Mouse (Mus musculus) forebrain, embryonic 14.5 days (tissue): Measurements from ENCODE around the gene Tenm2. TPM values are rescaled to one million over a fixed set of nuclear protein-coding genes. Genes with fewer than 3 reads are reported as not detected.

ENCODE experiments used
- ATAC-seq: fragments of 200-750 bp; cut with Nextera tagmentation; 2 replicates; pipeline ENCODE4 v1.8.0; 2017; ENCODE audit warnings: mild to moderate bottlenecking, moderate library complexity
- DNase-seq: peaks from one replicate; pipeline ENCODE4 v3.0.0-alpha.2; 2015; ENCODE audit warnings: low spot score
- H3K27ac ChIP-seq: fragments of 300-500 bp; sonication (generic); 2 replicates; pipeline ENCODE4 v1.5.1; 2014; ENCODE audit warnings: low read depth, mild to moderate bottlenecking, control low read depth, low read length, moderate library complexity
- H3K27me3 ChIP-seq: fragments of 300-500 bp; sonication (generic); replicated peaks from 2 replicates; pipeline ENCODE4 v1.6.1; 2014; ENCODE audit warnings: low read length, control low read depth, mixed read lengths; ENCODE audit not compliant: control insufficient read depth, insufficient read depth
- H3K36me3 ChIP-seq: fragments of 300-500 bp; sonication (generic); 2 replicates; pipeline ENCODE4 v1.6.1; 2014; ENCODE audit warnings: low read length, control low read depth; ENCODE audit not compliant: control insufficient read depth, insufficient read depth
- H3K4me1 ChIP-seq: fragments of 300-500 bp; sonication (generic); 2 replicates; pipeline ENCODE4 v1.6.1; 2014; ENCODE audit warnings: antibody characterized with exemption, low read length, control low read depth; ENCODE audit not compliant: control insufficient read depth, insufficient read depth
- H3K4me2 ChIP-seq: fragments of 300-500 bp; sonication (generic); 2 replicates; pipeline ENCODE4 v1.6.1; 2014; ENCODE audit warnings: mild to moderate bottlenecking, control low read depth, low read length
- H3K4me3 ChIP-seq: fragments of 300-500 bp; sonication (generic); 2 replicates; pipeline ENCODE4 v1.5.1; 2014; ENCODE audit warnings: low read depth, low read length, control low read depth
- H3K9ac ChIP-seq: fragments of 300-500 bp; sonication (generic); 2 replicates; pipeline ENCODE4 v1.6.1; 2014; ENCODE audit warnings: mild to moderate bottlenecking, low read length, control low read depth, moderate library complexity
- H3K9me3 ChIP-seq: fragments of 300-500 bp; sonication (generic); replicated peaks from 2 replicates; pipeline ENCODE4 v1.6.1; 2016; ENCODE audit warnings: low read length, control low read depth, mixed read lengths; ENCODE audit not compliant: control insufficient read depth
- WGBS: fragments of 180-500 bp; shearing (Covaris S2); extraction: QIAGEN DNeasy Blood & Tissue Kit; methylation state at CpG from one replicate; pipeline ENCODE4 v1.1.7; 2014; 5-methylcytosine and 5-hydroxymethylcytosine counted together
- polyA plus RNA-seq: library from polyadenylated mRNA; unstranded; fragments of >200 nt; fragmentation: Nextera tagmentation; extraction: Ambion mirVana; gene quantifications from 2 replicates; pipeline ENCODE4 v1.2.1, GENCODE M21; 2014

Tenm2 gene
- polyA plus RNA-seq, 1 experiment from 2014 or later: 16.0 TPM

- peak; percentile 73 for DNase-seq
- H3K27me3 ChIP-seq: no peaks in the 10 kb centered on the region
- H3K9me3 ChIP-seq: no peaks in the 10 kb centered on the region
- ATAC-seq: peak; percentile 74
- H3K27ac ChIP-seq: no peak overlapping the region
- no peaks in the 10 kb centered on the region for H3K36me3 ChIP-seq
- H3K4me3 ChIP-seq: no peak overlapping the region
- no peak overlapping the region for H3K9ac ChIP-seq
- H3K4me1 ChIP-seq: 0 out of 2 replicates have a peak, but pooled peaks cover 3% of the 10 kb centered on the region
- H3K4me2 ChIP-seq: no peak overlapping the region
- WGBS: 52% methylated on average over 3 of the region's 3 CpGs
Observed at GRCm38 (mm10) chr11:36727800-36728199, 508.0 kb downstream of the Tenm2 start.

- ATAC-seq: no peak
- Histone ChIP-seq H3K36me3 (no peaks in the 10 kb centered on the region), H3K9me3 (no peaks in the 10 kb centered on the region), H3K4me3 (no peak overlapping the region), H3K27me3 (no peaks in the 10 kb centered on the region), H3K4me1 (peaks cover 13% of the 10 kb centered on the region), H3K27ac (no peak overlapping the region), H3K4me2 (no peak overlapping the region), H3K9ac (no peak overlapping the region)
- WGBS: 82% methylated on average over 2 of the region's 2 CpGs
- DNase-seq: no peak
Observed at GRCm38 (mm10) chr11:36702881-36703280, 532.9 kb downstream of the Tenm2 start.

- Histone ChIP-seq H3K27ac (no peak overlapping the region), H3K4me3 (no peak overlapping the region), H3K9me3 (no peaks in the 10 kb centered on the region), H3K4me1 (peaks cover 30% of the 10 kb centered on the region), H3K9ac (no peak overlapping the region), H3K36me3 (no peaks in the 10 kb centered on the region), H3K27me3 (no peaks in the 10 kb centered on the region), H3K4me2 (no peak overlapping the region)
- no peak for DNase-seq
- no peak for ATAC-seq
- 27% methylated on average over 3 of the region's 3 CpGs for WGBS
Observed at GRCm38 (mm10) chr11:36700951-36701350, 534.8 kb downstream of the Tenm2 start.

- Histone ChIP-seq H3K27me3 (no peaks in the 10 kb centered on the region), H3K4me3 (no peak overlapping the region), H3K4me2 (no peak overlapping the region), H3K9me3 (no peaks in the 10 kb centered on the region), H3K27ac (no peak overlapping the region), H3K9ac (no peak overlapping the region), H3K4me1 (peaks cover 36% of the 10 kb centered on the region), H3K36me3 (no peaks in the 10 kb centered on the region)
- WGBS: 53% methylated on average over 6 of the region's 6 CpGs
- DNase-seq: peak; percentile 50
- no peak for ATAC-seq
Observed at GRCm38 (mm10) chr11:36700131-36700530, 535.6 kb downstream of the Tenm2 start.

- Histone ChIP-seq H3K36me3 (no peaks in the 10 kb centered on the region), H3K4me3 (no peak overlapping the region), H3K4me2 (no peak overlapping the region), H3K9me3 (no peaks in the 10 kb centered on the region), H3K27me3 (no peaks in the 10 kb centered on the region), H3K27ac (peak overlapping the region; percentile 63; the same call in 1 of the 2 replicates), H3K4me1 (peaks cover 44% of the 10 kb centered on the region), H3K9ac (no peak overlapping the region)
- DNase-seq (no peak), ATAC-seq (no peak)
- WGBS: 53% methylated on average over 7 of the region's 7 CpGs
Observed at GRCm38 (mm10) chr11:36698268-36698667, 537.5 kb downstream of the Tenm2 start.

GRCm38 (mm10) chr11:36697816-36698215, 537.9 kb downstream of the Tenm2 start:
- Histone ChIP-seq H3K4me3 (no peak overlapping the region), H3K36me3 (no peaks in the 10 kb centered on the region), H3K4me2 (no peak overlapping the region), H3K27me3 (no peaks in the 10 kb centered on the region), H3K9ac (no peak overlapping the region), H3K9me3 (no peaks in the 10 kb centered on the region), H3K4me1 (peaks cover 44% of the 10 kb centered on the region), H3K27ac (peak overlapping the region; percentile 63; the same call in 1 of the 2 replicates)
- DNase-seq (no peak), ATAC-seq (no peak)
- 54% methylated on average over 8 of the region's 8 CpGs for WGBS

GRCm38 (mm10) chr11:36697021-36697639, 538.6 kb downstream of the Tenm2 start:
- peak; percentile 92 for DNase-seq
- no peaks in the 10 kb centered on the region for H3K36me3 ChIP-seq
- no peak overlapping the region for H3K4me3 ChIP-seq
- H3K27ac ChIP-seq: peak overlapping the region; percentile 63
- peak overlapping the region; percentile 21 for H3K4me2 ChIP-seq
- H3K9me3 ChIP-seq: no peaks in the 10 kb centered on the region
- WGBS: 6% methylated on average over 10 of the region's 10 CpGs
- ATAC-seq: peak; percentile 88
- 0 out of 2 replicates have a peak overlapping the region, but pooled peaks have one; percentile 1 for H3K9ac ChIP-seq
- no peaks in the 10 kb centered on the region for H3K27me3 ChIP-seq
- peaks cover 44% of the 10 kb centered on the region for H3K4me1 ChIP-seq

- Histone ChIP-seq H3K4me2 (0 out of 2 replicates have a peak overlapping the region, but pooled peaks have one; percentile 6), H3K9ac (no peak overlapping the region), H3K9me3 (no peaks in the 10 kb centered on the region), H3K27me3 (no peaks in the 10 kb centered on the region), H3K4me1 (peaks cover 38% of the 10 kb centered on the region), H3K4me3 (no peak overlapping the region), H3K36me3 (no peaks in the 10 kb centered on the region), H3K27ac (no peak overlapping the region)
- no peak for ATAC-seq
- DNase-seq: peak; percentile 42
- WGBS: 39% methylated on average over 8 of the region's 8 CpGs
Observed at GRCm38 (mm10) chr11:36694810-36695209, 541.0 kb downstream of the Tenm2 start.

GRCm38 (mm10) chr11:36692637-36693036, 543.1 kb downstream of the Tenm2 start:
- H3K9me3 ChIP-seq: no peaks in the 10 kb centered on the region
- no peak for DNase-seq
- H3K36me3 ChIP-seq: no peaks in the 10 kb centered on the region
- H3K27ac ChIP-seq: no peak overlapping the region
- peaks cover 28% of the 10 kb centered on the region for H3K4me1 ChIP-seq
- ATAC-seq: no peak
- H3K9ac ChIP-seq: no peak overlapping the region
- H3K27me3 ChIP-seq: no peaks in the 10 kb centered on the region
- H3K4me2 ChIP-seq: no peak overlapping the region
- WGBS: 62% methylated on average over 3 of the region's 3 CpGs
- no peak overlapping the region for H3K4me3 ChIP-seq
